Mouse (Mus musculus) ES-E14 (cell line): Measurements from ENCODE around the gene Frs3.

Experiments used
- CHD2 ChIP-seq: IDR thresholded peaks from 2 replicates; pipeline ENCODE4 v1.6.1; 2014; ENCODE audit warnings: mild to moderate bottlenecking, low read depth, low read length, inconsistent platforms
- MAFK ChIP-seq: IDR thresholded peaks from 2 replicates; pipeline ENCODE4 v1.6.1; 2014; ENCODE audit warnings: mild to moderate bottlenecking, low read depth, low read length, inconsistent platforms; ENCODE audit not compliant: insufficient read depth
- ZC3H11A ChIP-seq: IDR thresholded peaks from 2 replicates; pipeline ENCODE4 v1.6.1; 2012; ENCODE audit warnings: low read depth, mild to moderate bottlenecking, inconsistent platforms, low read length, borderline replicate concordance

GRCm38 (mm10) chr17:47744086-47744485 lies 55.3 kb downstream of the Frs3 start:
- TF ChIP-seq MAFK (no peak), CHD2 (no peak), ZC3H11A (no peak)
